Mouse (Mus musculus): ENCODE data around the gene Zzz3.

Gene Zzz3

DNA sequence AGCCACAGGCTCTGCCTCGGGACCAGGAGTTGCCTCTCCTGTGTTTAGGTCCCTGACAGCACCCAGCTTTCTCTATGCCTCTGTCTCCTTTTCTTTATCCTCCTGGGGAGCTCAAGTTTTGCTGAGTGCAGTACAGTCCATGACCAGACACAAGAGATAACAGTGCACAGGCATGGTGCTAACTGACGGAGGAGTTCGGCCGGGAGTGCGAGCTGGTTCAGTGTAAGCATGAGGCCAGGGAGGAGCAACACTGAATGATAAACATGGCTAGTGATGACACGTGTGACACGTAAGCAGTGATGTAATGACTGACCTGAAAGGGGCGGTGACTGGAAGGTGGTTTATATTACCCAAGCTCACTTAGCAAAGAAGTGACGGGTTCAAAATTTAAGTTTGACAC, 71.6 kb downstream of the Zzz3 start:
- CTCF ChIA-PET, result interaction anchor here (0.7 kb wide), 1 partner anchor 311 kb away, joined by 4 read pairs; no protein-coding TSS in a partner anchor

DNA sequence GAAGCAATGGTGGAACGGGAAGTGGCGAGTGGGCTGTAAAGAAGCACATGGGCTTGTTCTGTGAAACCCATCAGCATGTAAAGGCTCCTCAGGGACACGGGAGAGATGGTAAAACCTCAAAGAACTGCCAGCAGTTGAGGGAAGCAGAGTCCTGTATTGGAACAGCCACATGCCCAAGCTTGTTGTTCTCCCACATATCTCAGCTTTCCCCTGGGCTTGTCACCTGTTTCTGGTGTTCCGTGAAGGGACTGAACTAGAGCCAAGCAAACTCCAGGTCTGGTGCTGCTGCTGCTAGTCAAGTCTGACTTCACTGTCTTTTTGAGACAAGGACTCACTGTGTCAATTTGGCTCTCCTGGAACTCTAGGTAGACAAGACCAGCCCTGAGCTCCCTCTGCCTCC, 72.0 kb downstream of the Zzz3 start:
- CTCF ChIA-PET, result interaction anchor here (0.7 kb wide), 1 partner anchor 311 kb away, joined by 4 read pairs; no protein-coding TSS in a partner anchor

DNA sequence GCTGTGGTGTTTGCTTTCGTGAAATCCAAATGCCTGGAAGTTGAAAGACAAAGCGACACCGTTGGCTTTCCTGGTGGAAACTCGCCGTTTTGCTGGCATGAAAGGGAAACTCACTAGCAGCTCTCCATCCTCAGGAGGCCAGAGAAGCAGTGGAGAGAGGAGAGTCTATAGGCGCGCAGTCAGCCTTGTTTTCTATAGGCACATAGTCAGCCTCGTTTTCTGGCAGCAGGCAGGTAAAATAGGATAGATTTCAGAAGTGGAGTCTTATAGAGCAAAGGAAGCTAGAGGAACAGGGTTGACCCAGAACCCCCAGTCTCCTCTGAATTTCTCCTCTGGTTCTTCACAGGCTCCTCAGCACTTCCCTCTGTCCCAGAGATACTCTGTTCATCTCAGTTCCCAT, 72.8 kb downstream of the Zzz3 start:
- CTCF ChIA-PET, result no interaction called here

DNA sequence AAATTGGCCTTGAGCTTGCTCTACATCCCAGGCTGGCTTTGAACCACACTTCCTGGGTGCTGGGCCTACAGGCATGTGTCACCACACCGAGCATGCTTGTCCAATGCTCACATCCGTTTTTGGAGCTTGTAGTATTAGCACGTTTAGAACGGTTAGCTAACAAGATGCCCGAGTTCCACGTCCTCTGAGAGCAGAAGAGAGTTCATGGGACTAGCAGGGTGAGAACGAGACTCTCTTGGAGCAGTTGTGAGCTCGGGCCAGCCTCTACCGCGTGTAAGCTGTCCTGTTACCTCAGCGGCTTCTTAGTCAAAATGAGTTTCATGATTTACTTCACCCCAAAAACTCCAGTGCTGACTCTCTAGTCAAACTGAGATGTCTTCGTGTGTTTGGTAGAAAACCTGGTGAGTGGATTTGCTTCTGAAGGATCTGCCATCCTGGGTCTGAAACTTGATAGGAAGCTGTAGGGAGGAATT, 73.3 kb downstream of the Zzz3 start:
- CTCF ChIA-PET, result no interaction called here

DNA sequence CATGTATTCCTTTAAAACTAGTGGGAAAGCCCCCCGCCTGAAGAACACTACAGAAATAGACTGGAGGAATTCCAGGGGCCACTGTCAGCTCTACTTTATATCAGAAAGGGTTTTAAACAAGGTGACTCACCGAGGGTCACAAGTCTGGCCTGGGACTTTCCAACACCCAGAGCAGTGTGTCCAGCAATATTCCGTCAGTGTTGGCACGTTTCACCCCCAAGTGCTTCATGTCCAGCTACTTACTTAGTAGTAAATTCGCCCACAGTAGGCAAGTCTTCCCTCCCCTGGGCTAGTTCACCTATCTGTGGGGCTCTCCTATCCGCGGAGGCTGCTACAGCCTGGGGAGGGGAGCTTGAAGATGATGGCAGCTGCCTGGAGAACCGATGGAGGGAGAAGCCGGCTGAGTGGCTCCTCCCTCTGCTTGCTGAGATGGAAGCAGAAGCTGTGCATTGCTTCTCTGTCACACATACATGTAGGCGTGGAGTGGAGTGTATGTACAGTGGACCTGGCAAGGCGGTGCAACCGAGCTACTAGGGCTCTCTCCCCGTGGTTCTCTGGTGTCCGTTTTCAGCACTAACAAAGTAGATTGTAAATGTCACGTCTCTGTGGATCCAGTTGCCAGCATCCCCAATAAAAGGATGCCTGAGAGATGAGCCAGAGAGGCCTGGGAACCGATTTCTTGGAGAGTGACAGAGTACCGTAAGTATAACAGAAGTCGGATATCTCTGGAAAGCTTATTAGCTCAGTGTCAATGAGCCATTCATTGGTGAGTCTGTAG, 74.3 kb downstream of the Zzz3 start:
- CTCF ChIA-PET, result no interaction called here

DNA sequence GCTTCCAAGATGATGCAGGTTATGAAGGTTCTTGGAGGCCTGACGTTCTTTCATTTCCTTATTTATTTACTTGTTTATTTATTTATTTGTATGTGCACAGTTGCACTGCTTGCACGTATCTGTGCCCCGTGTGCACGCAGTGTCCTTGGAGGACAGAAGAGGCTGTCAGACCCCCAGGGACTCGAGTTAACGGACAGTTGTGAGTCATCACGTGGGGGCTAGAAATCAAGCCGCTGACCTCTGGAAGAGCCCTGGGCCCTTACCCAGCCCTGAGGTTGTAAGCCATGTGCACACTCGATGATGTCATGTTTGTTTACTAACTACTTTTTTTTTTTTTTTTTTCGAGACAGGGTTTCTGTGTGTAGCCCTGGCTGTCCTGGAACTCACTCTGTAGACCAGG, 75.1 kb downstream of the Zzz3 start:
- CTCF ChIA-PET, result interaction anchor here (0.7 kb wide), 1 partner anchor 33 kb away, joined by 3 read pairs; no protein-coding TSS in a partner anchor

DNA sequence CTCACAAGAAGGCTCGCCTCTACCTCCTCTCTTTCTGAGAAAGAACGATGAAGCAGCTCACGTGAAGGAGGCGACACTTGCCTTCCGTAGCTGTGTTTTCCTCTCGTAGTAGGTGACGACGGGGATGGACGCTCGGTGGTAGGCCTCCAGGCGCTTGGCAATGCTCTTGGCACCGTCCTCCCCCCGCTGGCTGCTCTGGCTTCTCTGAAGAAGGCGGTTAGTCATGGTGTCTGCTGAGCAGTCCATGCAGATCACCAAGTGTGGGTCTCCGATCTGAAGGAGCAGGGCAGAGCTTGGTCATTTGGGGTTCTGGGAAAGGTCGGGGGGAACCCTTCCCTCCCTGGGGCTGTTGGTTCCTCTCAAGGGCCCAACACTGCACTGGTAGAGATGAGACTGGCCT, 77.4 kb downstream of the Zzz3 start:
- CTCF ChIA-PET, result no interaction called here

DNA sequence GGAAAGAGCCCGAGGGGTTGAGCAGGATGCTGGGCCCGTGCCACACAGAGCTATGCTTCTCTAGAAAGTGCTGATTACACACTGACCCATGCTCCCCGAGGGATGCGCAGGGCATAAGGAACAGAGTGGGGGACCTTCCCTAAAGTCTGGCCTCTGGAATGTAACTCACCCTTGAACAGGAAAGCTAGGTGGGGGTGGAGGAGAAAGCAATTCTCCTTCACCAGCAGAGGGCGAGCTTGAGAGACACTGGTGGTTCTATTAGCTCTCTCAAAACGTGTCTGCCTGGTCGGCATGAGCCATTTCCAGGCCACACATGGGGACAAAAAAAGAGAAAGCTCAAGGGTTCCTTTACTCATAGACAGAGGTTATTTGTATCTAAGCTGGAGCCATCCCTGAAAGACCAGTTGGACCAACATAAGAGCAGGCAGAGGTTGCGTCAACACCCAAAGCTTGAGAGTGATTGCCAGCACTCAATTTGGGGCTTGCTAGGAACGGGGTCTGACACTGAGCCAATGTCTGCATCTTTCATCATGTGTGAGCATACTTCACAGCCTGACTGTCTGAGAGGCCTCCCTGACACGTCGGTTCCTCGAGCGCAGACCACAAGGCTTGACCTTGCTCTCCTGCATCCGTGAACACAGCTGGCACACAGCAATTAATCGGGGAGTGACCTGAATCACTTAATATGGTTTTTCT, 79.5 kb downstream of the Zzz3 start:
- CTCF ChIA-PET, result interaction anchor here (0.6 kb wide), 1 partner anchor 63 kb away, joined by 3 read pairs; no protein-coding TSS in a partner anchor

DNA sequence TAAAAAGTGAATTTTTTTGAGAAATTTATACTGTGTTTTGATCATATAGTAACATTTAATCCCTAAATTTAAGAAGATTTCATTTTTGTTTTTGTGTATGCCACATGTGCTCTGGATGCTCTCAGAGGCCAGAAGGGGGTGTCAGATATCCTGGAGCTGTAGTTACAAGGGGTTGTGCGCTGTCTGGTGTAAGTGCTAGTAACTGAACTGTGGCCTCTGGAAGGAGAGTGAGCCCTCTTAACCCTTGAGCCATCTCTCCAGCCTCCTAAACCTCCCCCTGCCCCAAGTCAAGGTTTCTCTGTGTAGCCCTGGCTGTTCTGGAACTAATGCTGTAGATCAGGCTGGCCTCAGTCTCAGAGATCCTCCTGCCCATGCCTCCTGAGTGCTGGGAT, 80.0 kb downstream of the Zzz3 start:
- CTCF ChIA-PET, result interaction anchor here (0.7 kb wide), 1 partner anchor 263 kb away, joined by 3 read pairs; no protein-coding TSS in a partner anchor

DNA sequence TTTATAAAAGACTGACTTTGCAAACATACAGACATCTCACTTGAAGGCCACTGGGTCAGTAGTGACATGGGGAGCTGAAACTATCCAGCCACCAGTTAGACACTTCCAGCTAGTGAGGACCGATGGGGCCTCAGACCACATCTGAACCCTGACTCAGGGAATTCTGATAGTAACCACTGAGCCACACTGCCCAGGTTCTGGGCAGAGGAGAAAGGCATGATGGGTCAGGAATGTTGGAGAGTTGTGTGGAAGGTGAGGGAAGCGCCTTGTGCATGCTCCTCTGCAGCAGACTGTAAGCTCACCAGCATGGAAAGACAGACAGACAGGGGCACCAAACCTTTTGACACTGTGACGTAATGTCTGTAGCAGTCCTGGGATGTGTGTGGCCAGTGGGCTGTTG, 80.6 kb downstream of the Zzz3 start:
- CTCF ChIA-PET, result interaction anchor here (0.7 kb wide), 1 partner anchor 263 kb away, joined by 3 read pairs; no protein-coding TSS in a partner anchor

DNA sequence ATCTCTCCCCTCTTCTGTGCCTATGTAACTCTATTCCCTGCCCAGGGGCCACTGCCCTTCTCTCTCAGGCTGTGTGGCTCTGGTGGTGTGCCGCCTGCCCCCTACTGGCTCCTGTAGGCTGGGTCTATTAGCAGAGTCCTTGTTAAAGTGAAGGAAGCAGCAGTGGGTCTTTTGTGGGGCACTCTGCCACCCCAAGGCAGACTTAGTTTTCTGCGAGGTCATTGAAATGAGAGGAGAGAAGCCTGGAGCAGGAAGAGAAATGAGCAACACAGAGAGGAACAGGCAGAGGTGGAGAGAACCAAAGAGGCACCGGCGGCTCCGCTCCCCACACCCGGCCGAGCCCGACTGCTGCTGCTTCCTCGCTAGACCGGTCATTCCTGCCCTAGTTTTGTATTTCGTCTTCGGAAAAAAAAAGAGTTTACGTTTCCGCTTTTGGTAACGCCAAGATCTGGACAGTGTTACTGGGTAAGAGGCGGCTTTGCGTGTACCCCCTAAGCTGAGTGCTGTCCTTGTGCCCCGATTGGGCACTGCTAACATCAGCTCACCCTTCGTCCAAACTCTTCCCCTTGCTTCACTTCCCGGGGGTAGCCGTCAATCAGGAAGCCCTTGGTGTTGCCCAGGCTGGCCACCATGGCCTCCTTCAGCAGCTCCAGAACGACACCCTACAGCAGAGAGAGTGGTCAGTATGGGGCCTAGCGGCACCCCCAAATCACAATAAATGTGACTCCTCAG, 82.7 kb downstream of the Zzz3 start:
- CTCF ChIA-PET, result interaction anchor here (0.5 to 1.0 kb wide), 2 partner anchors 85 to 235 kb away, joined by 3 to 4 read pairs; no protein-coding TSS in a partner anchor

DNA sequence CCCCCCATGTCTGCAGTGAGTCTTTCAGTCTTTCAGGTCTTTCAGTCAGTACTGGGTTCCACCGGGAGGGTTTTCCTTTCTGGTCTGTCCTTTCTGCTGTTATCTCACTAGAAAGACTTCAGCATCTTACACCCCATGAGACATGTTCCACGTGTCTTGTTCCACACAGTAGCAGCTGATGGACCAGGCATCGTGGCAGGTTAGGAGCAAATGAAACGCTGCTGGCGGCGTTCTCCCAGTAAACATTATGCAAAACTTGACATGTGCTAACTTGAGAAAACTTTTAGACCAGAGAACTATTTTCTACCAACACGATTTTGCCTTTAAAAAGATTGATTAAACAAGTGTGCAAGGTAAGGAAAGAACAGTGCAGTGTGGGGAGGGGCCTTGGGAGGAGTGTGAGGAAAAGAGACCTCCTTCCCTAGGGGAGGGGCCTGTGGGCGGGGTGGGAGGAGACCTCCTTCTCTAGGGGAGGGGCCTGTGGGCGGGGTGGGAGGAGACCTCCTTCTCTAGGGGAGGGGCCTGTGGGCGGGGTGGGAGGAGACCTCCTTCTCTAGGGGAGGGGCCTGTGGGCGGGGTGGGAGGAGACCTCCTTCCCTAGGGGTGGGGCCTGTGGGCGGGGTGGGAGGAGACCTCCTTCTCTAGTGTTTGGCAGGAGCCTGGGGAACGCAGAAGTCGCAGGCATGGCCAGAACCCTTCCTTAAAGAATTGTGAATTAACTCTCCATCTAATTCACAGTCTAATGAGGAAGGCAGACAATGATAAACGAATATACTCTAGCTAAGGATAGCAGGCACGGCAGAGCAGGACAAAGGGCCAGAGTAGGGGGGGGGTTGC, 83.5 kb downstream of the Zzz3 start:
- CTCF ChIA-PET, result interaction anchor here (1.0 kb wide), 1 partner anchor 86 kb away, joined by 4 read pairs; no protein-coding TSS in a partner anchor

DNA sequence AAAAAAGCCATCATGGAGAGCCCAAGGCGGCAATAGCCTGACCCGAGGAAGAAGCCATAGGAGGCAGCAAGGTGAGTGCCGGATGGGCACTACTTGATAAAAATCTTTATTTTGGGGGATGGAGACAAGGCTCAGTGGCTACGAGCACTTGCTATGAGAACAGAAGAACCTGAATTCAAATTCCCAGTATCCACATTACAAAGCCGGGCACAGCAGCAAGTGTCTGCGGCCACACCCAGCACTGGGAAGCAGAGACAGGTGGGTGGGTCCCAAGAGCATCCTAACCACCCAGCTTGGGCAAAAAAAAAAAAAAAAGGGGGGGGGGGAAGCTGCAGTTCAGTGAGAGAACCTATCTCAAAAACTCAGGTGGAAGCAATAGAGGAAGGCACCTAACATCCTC, 85.1 kb downstream of the Zzz3 start:
- CTCF ChIA-PET, result no interaction called here

DNA sequence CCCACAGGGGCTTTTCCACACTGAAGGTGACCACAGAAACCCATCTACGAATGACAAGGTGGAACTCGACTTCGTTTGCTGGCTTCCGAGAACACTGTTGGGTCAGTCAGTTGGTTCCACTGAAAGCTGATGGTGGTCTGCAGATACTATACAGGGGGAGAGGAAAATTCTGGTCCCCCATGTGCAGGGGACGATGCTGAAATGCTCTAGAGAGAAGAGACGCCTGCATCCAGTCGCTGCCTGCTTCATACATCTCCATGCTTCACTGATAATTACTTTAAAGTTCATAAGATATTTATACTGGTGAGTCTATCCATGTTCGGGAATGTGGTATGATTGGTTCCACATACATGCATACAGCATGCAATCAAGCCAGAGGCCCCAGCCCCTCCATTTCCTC, 86.9 kb downstream of the Zzz3 start:
- CTCF ChIA-PET, result no interaction called here

DNA sequence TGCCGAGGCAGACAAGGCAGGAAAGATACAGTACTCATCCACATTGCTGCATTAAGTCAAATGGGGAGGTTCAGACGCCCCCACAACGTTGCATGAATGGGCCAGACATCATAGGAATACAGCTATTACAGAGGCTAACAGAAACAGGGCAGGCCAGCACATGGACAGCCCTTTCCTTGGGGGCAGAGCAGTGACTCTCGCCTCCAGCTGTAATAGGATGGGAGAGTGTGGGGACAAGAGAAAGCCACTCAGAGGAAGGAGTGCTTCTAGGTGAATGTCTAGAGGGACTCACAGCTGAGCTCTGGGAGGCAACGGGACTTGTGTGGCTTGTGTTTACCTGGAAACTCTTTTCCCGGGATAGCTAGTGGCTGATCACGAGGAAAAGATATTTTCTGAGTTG, 88.5 kb downstream of the Zzz3 start:
- CTCF ChIA-PET, result interaction anchor here (0.7 kb wide), 1 partner anchor 261 kb away, joined by 10 read pairs; no protein-coding TSS in a partner anchor

DNA sequence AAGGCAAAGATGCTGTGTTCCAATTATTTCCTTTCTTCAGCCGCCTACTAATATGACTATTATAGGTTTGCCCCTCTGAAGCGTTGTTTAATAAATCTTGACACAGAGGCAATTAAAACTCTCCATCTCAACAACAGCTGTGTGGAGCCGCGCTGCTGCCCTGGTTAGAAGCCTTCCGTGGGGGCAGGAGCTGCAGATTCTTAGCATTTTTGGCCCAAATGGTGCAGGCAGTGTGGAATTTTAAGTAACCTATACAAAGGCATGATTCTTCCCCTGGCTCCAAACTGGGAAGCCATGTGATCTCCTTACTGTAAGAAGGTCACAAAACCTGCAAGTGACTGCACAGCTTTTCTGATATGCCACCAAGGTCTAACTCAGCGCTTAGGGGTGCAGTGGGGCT, 88.9 kb downstream of the Zzz3 start:
- CTCF ChIA-PET, result no interaction called here

DNA sequence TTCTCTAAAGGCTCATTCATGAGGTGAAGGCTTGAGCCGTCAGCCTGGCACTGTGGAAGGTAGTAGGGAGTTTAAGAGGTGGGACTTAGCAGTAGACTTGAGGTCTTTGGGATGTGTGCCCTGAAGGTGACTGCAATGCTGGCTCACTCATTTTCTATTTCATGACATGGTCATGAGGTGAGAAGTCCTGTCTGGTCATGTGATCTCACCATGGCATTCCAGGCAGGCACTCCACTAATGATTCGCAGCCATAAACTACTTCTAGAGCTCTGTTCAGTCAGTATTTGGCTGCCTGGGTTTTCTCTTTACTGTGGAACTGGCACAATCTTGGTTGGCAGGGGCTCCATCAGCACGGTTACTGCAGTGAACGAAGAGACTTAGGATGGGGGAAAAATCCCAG, 93.7 kb downstream of the Zzz3 start:
- CTCF ChIA-PET, result no interaction called here

DNA sequence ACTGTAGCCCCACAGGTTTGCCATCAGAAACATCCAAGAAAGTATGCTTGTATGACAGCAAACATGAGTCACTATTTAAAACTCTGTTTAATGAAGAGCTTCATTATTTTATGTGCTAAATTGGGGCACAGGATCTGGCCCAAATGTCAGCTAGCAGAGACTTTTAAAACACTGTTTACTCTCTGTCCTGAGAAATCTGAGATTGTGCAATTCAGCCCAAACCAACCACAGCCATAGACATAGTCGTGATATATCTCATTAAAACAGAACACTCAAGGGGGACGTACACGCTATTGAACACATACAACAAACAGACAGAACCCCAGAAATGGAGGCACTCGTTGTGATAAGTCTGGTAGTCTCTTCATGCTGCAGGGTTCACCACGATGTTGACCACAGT, 95.2 kb downstream of the Zzz3 start:
- CTCF ChIA-PET, result no interaction called here

DNA sequence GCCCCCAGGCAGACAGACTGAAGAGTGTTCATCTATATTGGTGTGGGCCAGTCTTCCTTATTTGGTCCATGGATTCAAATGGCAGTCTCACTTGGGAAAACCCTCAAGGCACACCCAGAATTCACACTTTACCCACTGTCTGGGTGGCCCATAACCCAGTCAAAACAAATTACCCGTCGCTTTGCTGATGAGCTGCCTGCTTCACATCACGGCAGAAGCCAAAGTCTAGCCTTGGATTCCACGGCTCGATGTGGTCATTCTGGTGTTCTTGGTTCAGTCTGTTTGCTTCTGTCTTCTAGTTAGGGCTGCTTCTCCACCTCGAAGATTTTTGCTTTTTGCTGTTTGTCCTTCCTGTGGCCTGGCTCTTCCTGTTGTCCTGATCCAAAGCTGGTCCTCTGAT, 97.0 kb downstream of the Zzz3 start:
- CTCF ChIA-PET, result no interaction called here

DNA sequence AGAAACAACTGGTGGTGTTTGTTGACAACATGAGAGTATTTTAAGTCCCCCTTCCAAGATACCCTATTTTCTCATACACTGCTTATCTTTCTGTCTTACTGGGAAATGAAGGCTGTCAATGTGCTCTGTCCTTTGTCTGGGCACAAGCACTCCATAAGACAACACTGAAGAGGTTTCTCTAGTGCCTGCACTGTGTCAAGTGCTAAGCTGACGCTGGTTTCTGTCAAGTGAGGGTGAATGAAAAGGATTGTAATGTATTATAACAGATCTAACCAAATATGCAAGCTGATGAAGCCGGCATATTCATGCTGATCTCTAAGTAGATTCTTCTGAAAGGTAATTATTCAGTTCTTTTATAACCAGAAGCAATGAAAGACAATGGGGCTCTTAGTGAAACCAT, 98.5 kb downstream of the Zzz3 start:
- CTCF ChIA-PET, result no interaction called here

DNA sequence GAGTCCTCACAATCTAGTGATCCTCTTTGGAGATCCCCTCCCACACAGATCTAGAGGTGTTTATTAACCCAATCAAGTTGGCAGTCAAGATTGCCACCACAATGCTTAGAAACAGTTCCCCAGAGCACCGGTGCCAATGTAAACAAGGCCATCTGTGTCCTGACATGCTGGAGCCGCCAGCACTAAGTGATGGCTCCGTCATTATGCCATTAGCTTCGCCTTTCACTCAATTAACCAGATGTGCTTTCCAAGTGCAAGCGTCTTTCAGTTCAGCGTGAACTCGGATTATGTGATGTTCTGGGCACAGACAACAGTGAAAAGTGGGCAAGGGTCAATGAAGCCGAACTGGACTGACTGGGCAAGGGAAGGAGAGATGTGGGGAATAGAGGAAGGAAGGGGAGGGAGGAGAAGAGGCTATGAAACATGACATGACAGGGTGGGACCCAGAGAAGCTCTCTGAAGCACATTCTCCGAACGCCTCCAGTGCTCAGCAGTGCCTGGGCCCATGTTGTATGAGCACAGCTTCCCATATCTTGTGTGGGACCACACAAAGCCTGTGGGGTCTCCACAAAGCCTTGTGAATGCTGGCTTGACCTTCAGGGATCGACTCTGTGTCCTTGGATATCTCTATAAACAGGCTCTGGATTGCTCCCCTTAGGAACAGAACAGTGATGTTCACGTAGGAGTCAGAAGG, 99.5 kb downstream of the Zzz3 start:
- CTCF ChIA-PET, result no interaction called here
